Mouse (Mus musculus) urinary bladder, postnatal 4 days (tissue): Measurements from ENCODE around the gene Olfr91.
A peak's percentile ranks its signal among the peaks of the same experiment; 100 is the strongest.

Experiments used
- DNase-seq, 2 experiments: peaks; one replicate each; pipeline ENCODE4 v3.0.0; 2021 to 2022; ENCODE audit warnings: low spot score in 2 of 2

The Olfr91 gene

GRCm38 (mm10) chr17:37061435-37061834 lies 36.6 kb downstream of the Olfr91 start:
- no peak for DNase-seq

DNA sequence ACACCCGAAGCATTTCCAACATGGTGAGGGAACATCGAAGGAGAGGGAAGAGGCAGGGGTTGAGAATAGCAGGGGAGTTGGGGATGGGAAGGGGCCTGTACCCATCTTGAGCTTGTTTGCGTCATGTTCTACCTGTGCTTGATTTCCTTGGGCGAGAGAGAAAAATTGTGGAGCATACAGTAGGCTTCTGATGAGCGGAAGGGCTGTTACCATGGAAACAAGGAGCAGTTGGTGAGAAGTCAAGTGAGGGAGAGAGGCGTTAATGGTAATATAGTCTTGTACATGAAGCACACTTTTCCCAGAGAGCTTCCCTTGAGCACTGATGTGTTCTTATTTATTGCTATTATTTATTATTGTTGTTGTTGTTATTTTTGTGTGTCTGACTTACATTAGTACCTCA lies 41.1 kb downstream of the Olfr91 start:
- DNase-seq = no peak

DNA sequence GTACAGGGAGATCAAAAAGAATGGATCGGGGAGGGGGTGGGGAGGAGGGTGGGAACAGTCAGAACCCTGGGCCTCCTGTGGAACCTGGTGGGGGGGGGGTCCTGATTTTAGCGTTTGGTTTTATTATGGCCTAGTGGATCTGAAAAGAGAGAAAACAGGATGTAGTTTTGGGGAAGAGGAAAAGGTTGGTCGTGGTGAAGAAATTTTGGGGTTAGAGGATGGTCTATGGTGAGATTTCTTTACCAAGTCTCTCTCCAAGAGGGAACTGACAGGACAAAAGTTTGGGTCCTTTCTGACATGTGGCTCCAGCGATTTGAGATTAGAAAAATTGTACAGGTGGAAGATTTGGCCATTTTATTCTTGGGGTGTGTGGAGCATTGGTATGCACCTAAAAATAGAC lies 46.3 kb downstream of the Olfr91 start:
- DNase-seq = no peak

GRCm38 (mm10) chr17:37050876-37051275 lies 47.2 kb downstream of the Olfr91 start:
- no peak for DNase-seq

- DNase-seq = peak; percentile 61 to 78
Measured at GRCm38 (mm10) chr17:37050399-37050798, 47.7 kb downstream of the Olfr91 start.

- DNase-seq = peak; percentile 43 to 78
Measured at GRCm38 (mm10) chr17:37049570-37050310, 48.3 kb downstream of the Olfr91 start.

DNA sequence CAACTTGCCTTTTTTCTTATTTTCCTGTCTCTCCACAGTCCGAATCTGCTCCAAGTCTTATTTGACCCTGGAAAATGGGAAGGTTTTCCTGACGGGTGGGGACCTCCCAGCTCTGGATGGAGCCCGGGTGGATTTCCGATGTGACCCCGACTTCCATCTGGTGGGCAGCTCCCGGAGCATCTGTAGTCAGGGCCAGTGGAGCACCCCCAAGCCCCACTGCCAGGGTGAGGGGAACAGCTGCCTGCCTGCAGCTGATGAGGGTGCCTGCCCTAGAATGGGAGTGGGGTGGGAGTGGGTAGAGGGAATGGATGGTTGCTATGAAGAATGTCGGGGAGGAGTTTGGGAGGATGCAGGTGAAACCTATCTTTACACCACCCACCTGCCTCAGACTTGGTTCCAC lies 49.7 kb downstream of the Olfr91 start:
- DNase-seq = no peak

GRCm38 (mm10) chr17:37047981-37048380 lies 50.1 kb downstream of the Olfr91 start:
- DNase-seq = no peak

DNA sequence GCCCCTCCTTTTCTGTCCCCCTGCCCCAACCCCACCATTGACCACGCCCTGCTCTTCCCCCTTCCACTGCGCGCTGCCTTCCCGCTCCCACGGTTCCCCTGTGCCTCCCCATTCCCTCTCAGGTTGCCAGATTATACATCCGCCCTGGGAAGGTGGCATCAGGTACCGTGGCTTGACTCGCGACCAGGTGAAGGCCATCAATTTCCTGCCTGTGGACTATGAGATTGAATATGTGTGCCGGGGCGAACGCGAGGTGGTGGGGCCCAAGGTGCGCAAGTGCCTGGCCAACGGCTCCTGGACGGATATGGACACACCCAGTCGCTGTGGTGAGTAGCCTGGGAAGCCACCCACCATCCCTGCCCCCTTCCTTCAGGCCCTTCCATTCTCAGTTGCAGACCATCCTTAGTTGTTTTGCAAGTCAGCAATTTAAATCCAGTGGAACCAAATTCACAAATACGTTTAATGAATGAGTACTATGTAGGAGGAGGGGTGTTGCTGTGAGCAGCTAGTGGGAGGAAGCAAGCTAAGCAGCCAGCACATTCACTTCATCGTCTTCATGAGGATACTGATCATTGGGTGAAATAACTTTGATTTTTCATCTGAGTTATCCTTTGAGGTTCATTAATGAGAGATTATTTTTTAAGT lies 50.6 kb downstream of the Olfr91 start:
- DNase-seq = no peak

- DNase-seq = peak in 1 of 2 experiments; percentile 62
Measured at GRCm38 (mm10) chr17:37046312-37047112, 51.6 kb downstream of the Olfr91 start.

DNA sequence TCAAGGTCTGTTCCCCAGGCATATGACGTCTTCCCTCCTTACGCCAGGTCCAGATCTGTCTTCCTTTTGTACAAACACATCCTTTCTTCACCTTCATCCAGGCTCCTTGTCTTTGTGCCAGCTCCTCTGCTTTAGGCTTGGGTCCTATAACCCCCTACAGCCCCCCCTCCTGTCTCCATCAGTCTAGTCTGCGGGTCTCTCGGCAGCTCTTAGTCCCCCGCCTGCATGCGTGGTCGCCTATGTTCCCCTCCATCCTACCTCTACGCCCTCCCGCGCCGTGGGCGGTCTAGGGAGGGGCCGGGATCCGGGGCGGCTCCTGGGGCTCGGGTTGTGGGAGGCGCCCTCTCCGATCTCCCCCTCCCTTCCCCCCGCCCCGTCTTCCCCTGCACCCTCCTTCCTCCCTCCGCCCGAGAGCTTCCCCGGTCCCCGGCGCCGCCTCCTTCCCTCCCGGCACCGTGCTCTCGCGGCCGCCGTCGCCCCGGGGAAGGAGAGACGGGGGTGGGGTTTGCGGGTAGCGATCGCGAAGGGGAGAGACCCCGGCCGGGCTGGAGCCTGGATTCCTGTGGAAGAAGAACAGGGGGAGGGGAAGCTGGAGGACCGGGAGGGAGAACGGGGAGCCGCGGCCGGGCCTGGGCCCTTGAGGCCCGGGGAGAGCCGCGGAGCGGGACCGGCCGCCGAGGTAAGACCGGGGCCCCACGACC lies 52.3 kb downstream of the Olfr91 start, which contains the start of gene Gabbr1:
Gabbr1 (plus strand) TSS at position 356 of the 701 bp plus-strand sequence.
- peak; percentile 74 to 79 for DNase-seq

GRCm38 (mm10) chr17:37044651-37045244 lies 53.3 kb downstream of the Olfr91 start:
- DNase-seq = no peak
